Mouse (Mus musculus) ES-Bruce4 (cell line): ENCODE measurements around the gene Prmt7. TPM values are rescaled to one million over a fixed set of nuclear protein-coding genes. Genes with fewer than 3 reads are reported as not detected.

Experiments used
- H3K27ac ChIP-seq: 2 replicates; pipeline ENCODE4 v1.5.1; 2012; ENCODE audit warnings: low read length, inconsistent platforms; ENCODE audit not compliant: insufficient read depth
- H3K27me3 ChIP-seq: 2 replicates; pipeline ENCODE4 v1.6.1; 2012; ENCODE audit warnings: mild to moderate bottlenecking, low read length, inconsistent platforms; ENCODE audit not compliant: control insufficient read depth, poor library complexity, insufficient read depth, severe bottlenecking
- H3K36me3 ChIP-seq: 2 replicates; pipeline ENCODE4 v1.6.1; 2012; ENCODE audit warnings: inconsistent platforms, mild to moderate bottlenecking, low read length, moderate library complexity; ENCODE audit not compliant: control insufficient read depth, poor library complexity, insufficient read depth, severe bottlenecking
- H3K4me1 ChIP-seq: one replicate; pipeline ENCODE4 v1.8.1; 2011; ENCODE audit warnings: low read length; ENCODE audit not compliant: control insufficient read depth, insufficient read depth
- H3K4me3 ChIP-seq: 2 replicates; pipeline ENCODE4 v1.5.1; 2011; ENCODE audit warnings: low read depth, mild to moderate bottlenecking, low read length
- H3K9ac ChIP-seq: 2 replicates; pipeline ENCODE4 v1.6.1; 2012; ENCODE audit warnings: low read depth, mild to moderate bottlenecking, inconsistent platforms; ENCODE audit not compliant: poor library complexity, severe bottlenecking
- H3K9me3 ChIP-seq: replicated peaks from 2 replicates; pipeline ENCODE4 v1.6.1; 2012; ENCODE audit warnings: mild to moderate bottlenecking, low read length, inconsistent platforms; ENCODE audit not compliant: control insufficient read depth, poor library complexity, insufficient read depth, severe bottlenecking
- CTCF ChIP-seq: IDR thresholded peaks from one replicate; pipeline ENCODE4 v1.8.1; 2011; ENCODE audit warnings: low read depth, low read length
- EP300 ChIP-seq: IDR thresholded peaks from 2 replicates; pipeline ENCODE4 v1.6.1; 2011; ENCODE audit warnings: low read depth, low read length; ENCODE audit not compliant: insufficient read depth
- POLR2A ChIP-seq: IDR thresholded peaks from one replicate; pipeline ENCODE4 v1.8.1; 2011; ENCODE audit warnings: low read length; ENCODE audit not compliant: insufficient read depth
- polyA plus RNA-seq: library from polyadenylated mRNA; stranded (reverse); fragments of >200 nt; gene quantifications from 2 replicates; pipeline ENCODE4 v1.2.4, GENCODE M21; 2011; ENCODE audit warnings: low read depth; ENCODE audit not compliant: missing spikeins, insufficient read depth, insufficient read length

Prmt7 gene
- 88.7 and 107 TPM in 2 replicates for polyA plus RNA-seq

GRCm38 (mm10) chr8:106210821-106211345 is at the start of gene Prmt7, which contains the start of gene Slc7a6os:
Gene Prmt7 (plus strand): TSS chr8:106210936.
Gene Slc7a6os (minus strand): TSS chr8:106210935.
- H3K27me3 ChIP-seq, result no peaks in the 10 kb centered on the region

GRCm38 (mm10) chr8:106163251-106163650 is 47.5 kb upstream of the Prmt7 start:
- Histone ChIP-seq H3K36me3 (peaks cover 14% of the 10 kb centered on the region; the same call in 1 of the 2 replicates), H3K27me3 (no peaks in the 10 kb centered on the region), H3K4me3 (no peak overlapping the region), H3K4me1 (no peaks in the 10 kb centered on the region), H3K27ac (no peak overlapping the region), H3K9me3 (no peaks in the 10 kb centered on the region), H3K9ac (no peak overlapping the region)
- TF ChIP-seq CTCF, result no peak
- TF ChIP-seq POLR2A, result no peak
- no peak for TF ChIP-seq EP300

More at GRCm38 (mm10) chr8:106210821-106211345, at the start of gene Prmt7, which contains the start of gene Slc7a6os:
- H3K9me3 ChIP-seq, result no peaks in the 10 kb centered on the region
- peak within 1 kb of the TSS; percentile 21; the same call in 1 of the 2 replicates for H3K27ac ChIP-seq
- H3K9ac ChIP-seq, result peak within 1 kb of the TSS; percentile 93
- TF ChIP-seq EP300 (0 out of 2 replicates have a peak, but pooled peaks have one; percentile 66), POLR2A (peak; percentile 91), CTCF (no peak)
- no peaks in the 10 kb centered on the region for H3K4me1 ChIP-seq
- peak within 1 kb of the TSS; percentile 90 for H3K4me3 ChIP-seq
- peaks cover 49% of the 10 kb centered on the region for H3K36me3 ChIP-seq

DNA sequence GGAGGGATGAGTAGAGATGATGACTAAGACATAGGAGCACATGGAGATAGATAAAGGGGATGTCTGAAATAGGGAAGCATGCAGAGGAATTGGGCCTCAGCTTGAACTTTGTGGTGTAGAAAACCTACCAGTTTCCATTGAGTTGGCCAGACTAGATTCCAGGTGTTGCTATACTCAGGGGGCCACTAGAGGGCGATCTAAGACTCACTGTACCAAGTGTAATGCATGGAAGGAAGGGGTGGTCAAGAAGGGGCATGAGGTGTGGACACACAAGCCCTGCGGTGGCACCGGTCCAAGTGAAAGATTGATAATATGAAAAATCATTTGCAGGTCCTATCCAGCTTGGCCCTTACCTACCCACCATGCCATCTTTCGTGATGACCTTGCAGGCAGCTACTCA is 45.3 kb upstream of the Prmt7 start:
- Histone ChIP-seq H3K27ac (no peak overlapping the region), H3K36me3 (peaks cover 14% of the 10 kb centered on the region; the same call in 1 of the 2 replicates), H3K27me3 (0 out of 2 replicates have a peak, but pooled peaks cover 2% of the 10 kb centered on the region), H3K4me1 (peaks cover 2% of the 10 kb centered on the region), H3K9me3 (no peaks in the 10 kb centered on the region), H3K4me3 (no peak overlapping the region), H3K9ac (no peak overlapping the region)
- TF ChIP-seq POLR2A (no peak), CTCF (peak; percentile 77), EP300 (no peak)

- peaks cover 2% of the 10 kb centered on the region for H3K4me1 ChIP-seq
- H3K4me3 ChIP-seq, result peak within 1 kb of the TSS; percentile 86
- TF ChIP-seq POLR2A (no peak), CTCF (no peak), EP300 (no peak)
- peaks cover 8% of the 10 kb centered on the region; the same call in 1 of the 2 replicates for H3K36me3 ChIP-seq
- 0 out of 2 replicates have a peak, but pooled peaks cover 2% of the 10 kb centered on the region for H3K27me3 ChIP-seq
- H3K9me3 ChIP-seq, result no peaks in the 10 kb centered on the region
- H3K27ac ChIP-seq, result 0 out of 2 replicates have a peak within 1 kb of the TSS, but pooled peaks have one; percentile 7
- peak within 1 kb of the TSS; percentile 84 for H3K9ac ChIP-seq
Measured at GRCm38 (mm10) chr8:106168356-106169016, 42.2 kb upstream of the Prmt7 start, which contains the start of gene Slc7a6. Gene Slc7a6 (plus strand): TSS chr8:106168857.

DNA sequence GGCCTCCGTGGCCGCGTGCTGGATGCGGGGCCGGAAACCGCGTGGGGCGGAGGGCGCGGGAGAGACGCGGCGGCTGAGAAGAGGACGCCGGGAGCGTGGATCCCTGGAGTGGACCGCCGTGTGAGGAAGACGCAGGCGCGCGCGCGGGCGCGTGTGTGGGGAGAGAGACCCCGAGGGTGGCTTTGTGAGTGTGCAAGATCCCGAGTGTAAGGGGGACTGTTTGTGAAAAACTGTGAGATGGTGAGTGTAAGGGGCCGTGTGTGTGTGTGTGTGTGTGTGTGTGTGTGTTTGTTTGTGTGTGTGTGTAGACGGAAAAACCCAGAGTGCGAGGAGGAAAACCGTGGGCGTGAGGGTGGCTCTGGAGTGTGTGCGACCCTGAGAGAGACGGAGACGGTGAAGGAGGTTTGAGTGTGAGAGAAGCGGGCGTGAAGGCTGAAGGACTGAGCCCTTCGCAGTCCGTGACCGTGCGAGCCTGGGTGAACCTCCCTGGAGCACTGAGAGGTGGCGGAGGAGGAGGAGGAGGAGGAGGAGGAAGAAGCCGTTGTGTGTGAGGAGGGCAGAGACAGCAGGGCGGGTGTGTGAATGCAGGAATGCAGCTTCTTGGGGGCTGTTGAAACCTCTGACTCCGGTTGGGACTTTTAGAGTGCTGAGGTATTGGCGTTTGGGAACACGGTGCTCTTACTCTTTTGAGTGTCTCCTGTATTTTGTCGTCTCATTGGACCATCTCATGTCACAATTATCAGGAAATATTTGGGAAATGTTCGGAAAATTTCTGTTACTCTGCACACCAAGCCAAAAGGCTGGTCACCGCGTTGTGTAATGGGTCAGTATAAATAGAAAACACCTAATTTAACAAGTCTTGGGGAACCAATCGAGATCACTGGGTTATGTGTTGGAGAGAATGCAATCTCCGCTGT is 41.5 kb upstream of the Prmt7 start:
- Histone ChIP-seq H3K4me3 (peak overlapping the region; percentile 86), H3K9me3 (no peaks in the 10 kb centered on the region), H3K36me3 (no peaks in the 10 kb centered on the region; the same call in 1 of the 2 replicates), H3K4me1 (peaks cover 2% of the 10 kb centered on the region), H3K27ac (0 out of 2 replicates have a peak overlapping the region, but pooled peaks have one; percentile 7), H3K27me3 (0 out of 2 replicates have a peak, but pooled peaks cover 2% of the 10 kb centered on the region), H3K9ac (peak overlapping the region; percentile 84)
- TF ChIP-seq CTCF, result no peak
- no peak for TF ChIP-seq POLR2A
- TF ChIP-seq EP300, result no peak
